Mouse (Mus musculus): ENCODE results near the gene Afap1l2. TPM values are rescaled to one million over a fixed set of nuclear protein-coding genes. Genes with fewer than 3 reads are reported as not detected.

The Afap1l2 gene
- 24.6 and 28.5 TPM in 2 replicates for polyA plus RNA-seq (2014; fragmentation: Nextera tagmentation; extraction: Ambion mirVana)

- Histone ChIP-seq H3K4me1 (ENCODE audit: control insufficient read depth, insufficient read depth, low read length) (peaks cover 21% of the 10 kb centered on the region), H3K27ac (ENCODE audit: low read length) (peak within 1 kb of the TSS; percentile 33; the same call in 1 of the 2 replicates), H3K9me3 (ENCODE audit: control insufficient read depth, low read depth, low read length) (no peaks in the 10 kb centered on the region), H3K9ac (replicated peaks; ENCODE audit: low read depth, low read length) (peak within 1 kb of the TSS; percentile 53), H3K4me3 (ENCODE audit: low read depth, low read length) (peak within 1 kb of the TSS; percentile 64), H3K36me3 (ENCODE audit: control insufficient read depth, insufficient read depth, low read length) (no peaks in the 10 kb centered on the region), H3K27me3 (ENCODE audit: control insufficient read depth, insufficient read depth, low read length) (no peaks in the 10 kb centered on the region), H3K4me2 (replicated peaks; ENCODE audit: low read depth, low read length) (peak within 1 kb of the TSS; percentile 92)
- WGBS: 2% methylated on average over 68 of the region's 68 CpGs
- ATAC-seq (ENCODE audit: insufficient number of reproducible peaks, insufficient read depth, low FRiP score, low read depth): peak; percentile 54; the same call in 1 of the 2 replicates
These were observed at the start of gene Afap1l2 for GRCm38 (mm10) chr19:57007781-57008710. Gene Afap1l2, minus strand, starts transcription at chr19:57008228.

GRCm38 (mm10) chr19:57057568-57057967, 49.5 kb upstream of the Afap1l2 start:
- H3K4me1 ChIP-seq (ENCODE audit: control insufficient read depth, insufficient read depth, low read length): no peaks in the 10 kb centered on the region
- WGBS: 99% methylated on average over 2 of the region's 2 CpGs
- peaks cover 5% of the 10 kb centered on the region; the same call in 1 of the 2 replicates for H3K9me3 ChIP-seq (ENCODE audit: control insufficient read depth, low read depth, low read length)
- peaks cover 4% of the 10 kb centered on the region; the same call in 1 of the 2 replicates for H3K36me3 ChIP-seq (ENCODE audit: control insufficient read depth, insufficient read depth, low read length)
- no peak overlapping the region for H3K9ac ChIP-seq (replicated peaks; ENCODE audit: low read depth, low read length)
- H3K4me3 ChIP-seq (ENCODE audit: low read depth, low read length): no peak overlapping the region
- no peak overlapping the region for H3K27ac ChIP-seq (ENCODE audit: low read length)
- H3K4me2 ChIP-seq (replicated peaks; ENCODE audit: low read depth, low read length): no peak overlapping the region
- no peaks in the 10 kb centered on the region for H3K27me3 ChIP-seq (ENCODE audit: control insufficient read depth, insufficient read depth, low read length)
- ATAC-seq (ENCODE audit: insufficient number of reproducible peaks, insufficient read depth, low FRiP score, low read depth): no peak

- no peak overlapping the region for H3K4me3 ChIP-seq (ENCODE audit: low read depth, low read length)
- H3K36me3 ChIP-seq (ENCODE audit: control insufficient read depth, insufficient read depth, low read length): peaks cover under 1% of the 10 kb centered on the region; the same call in 1 of the 2 replicates
- H3K27me3 ChIP-seq (ENCODE audit: control insufficient read depth, insufficient read depth, low read length): no peaks in the 10 kb centered on the region
- no peak overlapping the region for H3K27ac ChIP-seq (ENCODE audit: low read length)
- H3K4me2 ChIP-seq (replicated peaks; ENCODE audit: low read depth, low read length): no peak overlapping the region
- peaks cover 5% of the 10 kb centered on the region; the same call in 1 of the 2 replicates for H3K9me3 ChIP-seq (ENCODE audit: control insufficient read depth, low read depth, low read length)
- ATAC-seq (ENCODE audit: insufficient number of reproducible peaks, insufficient read depth, low FRiP score, low read depth): no peak
- WGBS: 87% methylated on average over 16 of the region's 16 CpGs
- no peaks in the 10 kb centered on the region for H3K4me1 ChIP-seq (ENCODE audit: control insufficient read depth, insufficient read depth, low read length)
- H3K9ac ChIP-seq (replicated peaks; ENCODE audit: low read depth, low read length): no peak overlapping the region
These were observed 47.4 kb upstream of the Afap1l2 start for GRCm38 (mm10) chr19:57055215-57056120.

- Histone ChIP-seq H3K4me1 (ENCODE audit: control insufficient read depth, insufficient read depth, low read length) (no peaks in the 10 kb centered on the region), H3K36me3 (ENCODE audit: control insufficient read depth, insufficient read depth, low read length) (no peaks in the 10 kb centered on the region), H3K9me3 (ENCODE audit: control insufficient read depth, low read depth, low read length) (peaks cover 5% of the 10 kb centered on the region; the same call in 1 of the 2 replicates), H3K27ac (ENCODE audit: low read length) (no peak overlapping the region), H3K4me3 (ENCODE audit: low read depth, low read length) (no peak overlapping the region), H3K9ac (replicated peaks; ENCODE audit: low read depth, low read length) (no peak overlapping the region), H3K27me3 (ENCODE audit: control insufficient read depth, insufficient read depth, low read length) (no peaks in the 10 kb centered on the region), H3K4me2 (replicated peaks; ENCODE audit: low read depth, low read length) (no peak overlapping the region)
- ATAC-seq (ENCODE audit: insufficient number of reproducible peaks, insufficient read depth, low FRiP score, low read depth): no peak
- 83% methylated on average over 8 of the region's 8 CpGs for WGBS
These were observed 44.9 kb upstream of the Afap1l2 start for GRCm38 (mm10) chr19:57052959-57053358.

- Histone ChIP-seq H3K27ac (ENCODE audit: low read length) (no peak overlapping the region), H3K4me2 (replicated peaks; ENCODE audit: low read depth, low read length) (no peak overlapping the region), H3K9ac (replicated peaks; ENCODE audit: low read depth, low read length) (no peak overlapping the region), H3K4me1 (ENCODE audit: control insufficient read depth, insufficient read depth, low read length) (no peaks in the 10 kb centered on the region), H3K27me3 (ENCODE audit: control insufficient read depth, insufficient read depth, low read length) (no peaks in the 10 kb centered on the region), H3K9me3 (ENCODE audit: control insufficient read depth, low read depth, low read length) (no peaks in the 10 kb centered on the region), H3K4me3 (ENCODE audit: low read depth, low read length) (no peak overlapping the region), H3K36me3 (ENCODE audit: control insufficient read depth, insufficient read depth, low read length) (no peaks in the 10 kb centered on the region)
- WGBS: 95% methylated on average over 7 of the region's 7 CpGs
- ATAC-seq (ENCODE audit: insufficient number of reproducible peaks, insufficient read depth, low FRiP score, low read depth): no peak
These were observed 44.0 kb upstream of the Afap1l2 start for GRCm38 (mm10) chr19:57052016-57052415.

GRCm38 (mm10) chr19:57049592-57050090, 41.6 kb upstream of the Afap1l2 start:
- 68% methylated on average over 16 of the region's 16 CpGs for WGBS
- Histone ChIP-seq H3K9me3 (ENCODE audit: control insufficient read depth, low read depth, low read length) (no peaks in the 10 kb centered on the region), H3K9ac (replicated peaks; ENCODE audit: low read depth, low read length) (no peak overlapping the region), H3K27me3 (ENCODE audit: control insufficient read depth, insufficient read depth, low read length) (no peaks in the 10 kb centered on the region), H3K4me2 (replicated peaks; ENCODE audit: low read depth, low read length) (no peak overlapping the region), H3K4me1 (ENCODE audit: control insufficient read depth, insufficient read depth, low read length) (no peaks in the 10 kb centered on the region), H3K36me3 (ENCODE audit: control insufficient read depth, insufficient read depth, low read length) (no peaks in the 10 kb centered on the region), H3K4me3 (ENCODE audit: low read depth, low read length) (no peak overlapping the region), H3K27ac (ENCODE audit: low read length) (no peak overlapping the region)
- ATAC-seq (ENCODE audit: insufficient number of reproducible peaks, insufficient read depth, low FRiP score, low read depth): no peak

GRCm38 (mm10) chr19:57047671-57048320, 39.8 kb upstream of the Afap1l2 start:
- Histone ChIP-seq H3K27me3 (ENCODE audit: control insufficient read depth, insufficient read depth, low read length) (no peaks in the 10 kb centered on the region), H3K4me1 (ENCODE audit: control insufficient read depth, insufficient read depth, low read length) (no peaks in the 10 kb centered on the region), H3K9me3 (ENCODE audit: control insufficient read depth, low read depth, low read length) (no peaks in the 10 kb centered on the region), H3K4me3 (ENCODE audit: low read depth, low read length) (no peak overlapping the region), H3K4me2 (replicated peaks; ENCODE audit: low read depth, low read length) (no peak overlapping the region), H3K36me3 (ENCODE audit: control insufficient read depth, insufficient read depth, low read length) (0 out of 2 replicates have a peak, but pooled peaks cover 6% of the 10 kb centered on the region), H3K27ac (ENCODE audit: low read length) (no peak overlapping the region), H3K9ac (replicated peaks; ENCODE audit: low read depth, low read length) (no peak overlapping the region)
- no peak for ATAC-seq (ENCODE audit: insufficient number of reproducible peaks, insufficient read depth, low FRiP score, low read depth)
- WGBS: 75% methylated on average over 9 of the region's 9 CpGs

Measured in stomach, embryonic 14.5 days (tissue).